Mouse (Mus musculus) limb, embryonic 14.5 days (tissue): ENCODE data around the gene Agtpbp1. TPM values are rescaled to one million over a fixed set of nuclear protein-coding genes. Genes with fewer than 3 reads are reported as not detected.

ENCODE experiments used
- ATAC-seq: fragments of 200-750 bp; cut with Nextera tagmentation; 2 replicates; pipeline ENCODE4 v1.8.0; 2017; ENCODE audit warnings: low read depth, moderate number of reproducible peaks, moderate TSS enrichment; ENCODE audit not compliant: low FRiP score
- DNase-seq: peaks from one replicate; pipeline ENCODE4 v3.0.0-alpha.2; 2015; ENCODE audit warnings: low spot score
- H3K27ac ChIP-seq: fragments of 300-500 bp; sonication (generic); replicated peaks from 2 replicates; pipeline ENCODE4 v1.5.1; 2014; ENCODE audit warnings: low read depth, mild to moderate bottlenecking, low read length, moderate library complexity, mixed read lengths
- H3K27me3 ChIP-seq: fragments of 300-500 bp; sonication (generic); 2 replicates; pipeline ENCODE4 v1.6.1; 2014; ENCODE audit warnings: low read length, mixed read lengths; ENCODE audit not compliant: control insufficient read depth, insufficient read depth
- H3K36me3 ChIP-seq: fragments of 300-500 bp; sonication (generic); 2 replicates; pipeline ENCODE4 v1.6.1; 2014; ENCODE audit warnings: mild to moderate bottlenecking, low read length, moderate library complexity, mixed read lengths; ENCODE audit not compliant: control insufficient read depth, insufficient read depth
- H3K4me1 ChIP-seq: fragments of 300-500 bp; sonication (generic); 2 replicates; pipeline ENCODE4 v1.6.1; 2014; ENCODE audit warnings: antibody characterized with exemption, low read length, mixed read lengths; ENCODE audit not compliant: control insufficient read depth, insufficient read depth
- H3K4me2 ChIP-seq: fragments of 300-500 bp; sonication (generic); replicated peaks from 2 replicates; pipeline ENCODE4 v1.6.1; 2014; ENCODE audit warnings: low read depth, mild to moderate bottlenecking, low read length, moderate library complexity; ENCODE audit not compliant: severe bottlenecking
- H3K4me3 ChIP-seq: fragments of 300-500 bp; sonication (generic); replicated peaks from 2 replicates; pipeline ENCODE4 v1.5.1; 2014; ENCODE audit warnings: low read length
- H3K9ac ChIP-seq: fragments of 300-500 bp; sonication (generic); 2 replicates; pipeline ENCODE4 v1.6.1; 2014; ENCODE audit warnings: mild to moderate bottlenecking, low read depth, low read length, moderate library complexity; ENCODE audit not compliant: severe bottlenecking
- H3K9me3 ChIP-seq: fragments of 300-500 bp; sonication (generic); 2 replicates; pipeline ENCODE4 v1.6.1; 2016; ENCODE audit warnings: low read length; ENCODE audit not compliant: control insufficient read depth
- POLR2A ChIP-seq: fragments of 200-500 bp; IDR thresholded peaks from 2 replicates; pipeline ENCODE4 v1.8.0; 2012; ENCODE audit warnings: inconsistent platforms, mild to moderate bottlenecking, moderate library complexity, borderline replicate concordance; ENCODE audit not compliant: insufficient read depth, insufficient read length; ENCODE audit errors: extremely low read depth
- WGBS: fragments of 180-500 bp; shearing (Covaris S2); extraction: QIAGEN DNeasy Blood & Tissue Kit; methylation state at CpG from one replicate; pipeline ENCODE4 v1.1.7; 2014; 5-methylcytosine and 5-hydroxymethylcytosine counted together
- polyA plus RNA-seq, 2 experiments: library from polyadenylated mRNA; depleted of rRNA in 1 of 2; stranded (reverse) in 1 of 2; unstranded in 1 of 2; fragments of >200 nt; fragmentation: Nextera tagmentation in 1 of 2; extraction: Ambion mirVana in 1 of 2; gene quantifications; 2 replicates each; pipeline versions ENCODE4 v1.2.1 to v1.2.3; 2012 to 2014

Gene Agtpbp1
- polyA plus RNA-seq, 2 experiments, result 13.9 to 16.5 TPM

DNA sequence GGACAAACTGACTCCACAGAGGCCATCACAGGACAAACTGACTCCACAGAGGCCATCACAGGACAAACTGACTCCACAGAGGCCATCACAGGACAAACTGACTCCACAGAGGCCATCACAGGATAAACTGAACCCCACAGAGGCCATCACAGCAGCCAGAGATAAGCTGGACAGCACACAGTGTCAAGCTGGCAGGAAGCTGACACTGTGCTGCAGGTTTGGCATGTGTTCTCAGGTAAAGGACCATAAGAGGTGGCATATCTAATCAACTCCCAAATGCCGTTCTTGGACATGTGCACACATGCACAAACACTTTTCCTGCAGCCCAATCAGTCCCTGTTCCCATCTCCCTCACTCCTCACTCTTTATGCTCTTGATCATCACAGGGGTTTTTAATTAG, 78.6 kb downstream of the Agtpbp1 start:
- Histone ChIP-seq H3K9ac (no peak overlapping the region), H3K27ac (no peak overlapping the region), H3K4me3 (no peak overlapping the region), H3K4me2 (no peak overlapping the region), H3K27me3 (no peaks in the 10 kb centered on the region), H3K4me1 (no peaks in the 10 kb centered on the region; the same call in 1 of the 2 replicates), H3K36me3 (no peaks in the 10 kb centered on the region; the same call in 1 of the 2 replicates), H3K9me3 (no peaks in the 10 kb centered on the region)
- TF ChIP-seq POLR2A, result no peak
- 77% methylated on average over 1 of the region's 1 CpGs for WGBS
- DNase-seq (no peak), ATAC-seq (no peak)

DNA sequence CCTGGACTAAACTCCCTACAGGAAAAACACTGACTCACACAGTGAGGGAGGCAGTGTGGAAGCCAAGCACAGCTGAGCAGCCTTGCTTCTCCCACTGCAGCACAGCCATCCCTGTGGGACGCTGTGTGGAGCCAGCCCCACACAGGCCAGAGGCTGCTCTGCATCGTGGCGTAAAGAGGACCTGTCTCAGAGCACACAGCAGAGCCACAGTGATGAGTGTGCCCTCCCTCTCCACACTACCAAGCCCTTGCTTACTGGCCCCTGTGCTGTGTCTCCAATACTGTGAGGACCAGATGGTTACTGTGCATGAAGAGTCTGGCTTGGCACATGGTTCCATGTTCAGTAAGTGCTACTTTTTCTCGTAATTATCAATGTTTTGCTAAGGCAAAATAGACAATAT, 79.2 kb downstream of the Agtpbp1 start:
- no peak for DNase-seq
- H3K4me3 ChIP-seq, result no peak overlapping the region
- TF ChIP-seq POLR2A, result no peak
- no peak for ATAC-seq
- no peaks in the 10 kb centered on the region for H3K27me3 ChIP-seq
- no peaks in the 10 kb centered on the region; the same call in 1 of the 2 replicates for H3K4me1 ChIP-seq
- H3K9me3 ChIP-seq, result no peaks in the 10 kb centered on the region
- no peak overlapping the region for H3K9ac ChIP-seq
- no peaks in the 10 kb centered on the region; the same call in 1 of the 2 replicates for H3K36me3 ChIP-seq
- no peak overlapping the region for H3K27ac ChIP-seq
- WGBS, result 78% methylated on average over 4 of the region's 4 CpGs
- no peak overlapping the region for H3K4me2 ChIP-seq

DNA sequence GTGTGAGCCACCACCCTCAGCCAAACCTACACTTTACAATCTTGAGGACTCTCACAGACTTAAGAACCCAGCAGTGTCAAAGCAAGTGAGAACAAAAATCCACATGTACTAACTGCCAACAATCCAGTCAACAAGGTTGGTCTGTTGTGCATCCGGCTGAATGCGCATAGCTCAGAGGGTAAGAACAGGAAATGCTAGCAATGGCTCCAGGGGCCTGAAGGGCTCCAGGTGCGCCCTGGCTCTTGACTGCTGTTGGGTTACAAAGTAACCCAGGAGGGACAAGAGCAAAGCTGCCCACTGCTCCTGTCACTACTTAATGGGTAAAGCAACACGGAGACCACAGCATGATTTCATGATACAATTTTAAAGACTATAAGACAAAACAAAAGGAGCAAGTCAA, 81.4 kb downstream of the Agtpbp1 start:
- no peak for ATAC-seq
- H3K9ac ChIP-seq, result no peak overlapping the region
- H3K27ac ChIP-seq, result no peak overlapping the region
- no peak overlapping the region for H3K4me2 ChIP-seq
- H3K4me1 ChIP-seq, result no peaks in the 10 kb centered on the region
- no peak for DNase-seq
- H3K27me3 ChIP-seq, result no peaks in the 10 kb centered on the region
- H3K9me3 ChIP-seq, result no peaks in the 10 kb centered on the region
- TF ChIP-seq POLR2A, result no peak
- H3K36me3 ChIP-seq, result peaks cover 9% of the 10 kb centered on the region
- H3K4me3 ChIP-seq, result no peak overlapping the region
- 74% methylated on average over 4 of the region's 4 CpGs for WGBS

DNA sequence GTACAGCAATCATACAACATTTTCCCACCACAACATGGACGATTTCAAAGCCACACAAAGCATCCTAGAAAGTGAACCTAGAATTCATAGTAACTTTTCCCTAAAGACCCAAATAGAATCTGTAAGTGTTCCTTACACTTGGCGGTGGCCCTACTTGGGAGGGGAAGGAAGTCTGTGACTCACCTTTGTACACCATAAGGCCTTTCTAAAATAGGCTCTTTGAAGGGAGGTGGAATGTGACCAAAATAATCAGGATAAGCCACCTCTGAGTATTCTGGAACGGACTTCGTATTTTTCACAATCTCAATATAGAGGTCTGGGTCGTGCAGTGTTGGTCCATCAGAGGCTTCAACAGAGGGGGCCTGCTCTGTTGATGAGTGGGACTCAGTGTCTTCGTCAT, 85.2 kb downstream of the Agtpbp1 start:
- 87% methylated on average over 6 of the region's 6 CpGs for WGBS
- Histone ChIP-seq H3K36me3 (peaks cover 16% of the 10 kb centered on the region), H3K9ac (no peak overlapping the region), H3K27me3 (no peaks in the 10 kb centered on the region), H3K4me2 (no peak overlapping the region), H3K4me3 (no peak overlapping the region), H3K9me3 (no peaks in the 10 kb centered on the region), H3K27ac (no peak overlapping the region), H3K4me1 (no peaks in the 10 kb centered on the region)
- no peak for TF ChIP-seq POLR2A
- DNase-seq, result no peak
- no peak for ATAC-seq

DNA sequence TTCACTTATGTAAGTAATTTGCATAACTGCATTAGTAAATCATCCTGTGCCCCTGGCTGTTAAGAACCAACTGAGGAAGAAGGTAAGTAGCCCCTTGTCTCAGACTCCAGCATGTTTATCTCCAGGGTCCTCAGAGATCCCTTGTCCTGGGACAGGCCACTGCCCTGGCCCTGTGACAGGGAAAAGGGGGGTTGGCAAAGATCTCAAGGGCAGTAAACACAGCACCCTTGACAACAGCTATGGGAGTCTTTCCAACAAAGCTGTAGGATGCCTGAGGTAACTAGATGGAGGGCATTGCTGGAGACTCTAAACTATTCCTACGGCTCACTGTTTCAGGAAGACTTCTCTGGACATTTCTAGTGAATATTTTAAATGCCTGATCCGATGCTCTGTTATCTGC, 85.7 kb downstream of the Agtpbp1 start:
- no peaks in the 10 kb centered on the region for H3K27me3 ChIP-seq
- no peak overlapping the region for H3K9ac ChIP-seq
- DNase-seq, result no peak
- no peaks in the 10 kb centered on the region for H3K9me3 ChIP-seq
- no peak overlapping the region for H3K4me2 ChIP-seq
- H3K4me3 ChIP-seq, result no peak overlapping the region
- peaks cover 20% of the 10 kb centered on the region for H3K36me3 ChIP-seq
- 98% methylated on average over 2 of the region's 2 CpGs for WGBS
- no peak for ATAC-seq
- TF ChIP-seq POLR2A, result no peak
- no peaks in the 10 kb centered on the region for H3K4me1 ChIP-seq
- no peak overlapping the region for H3K27ac ChIP-seq

DNA sequence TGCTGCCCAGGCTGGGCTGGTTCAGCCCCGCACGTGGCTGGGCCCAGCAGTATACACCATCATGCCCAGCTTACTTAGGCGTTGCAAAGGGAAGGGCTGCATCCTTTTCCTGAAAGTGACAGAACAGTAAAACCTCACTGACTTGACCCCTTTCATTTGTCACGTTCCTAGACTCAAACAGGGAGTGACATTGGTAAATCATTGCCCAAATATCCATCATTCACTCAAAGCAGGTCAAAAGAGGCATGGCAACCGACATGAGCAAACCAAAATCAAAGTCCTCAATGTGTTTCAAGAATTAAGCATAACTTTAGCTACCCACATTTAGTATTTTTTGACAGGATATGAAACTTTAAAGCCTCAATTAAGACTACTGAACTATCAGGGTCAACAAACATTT, 86.8 kb downstream of the Agtpbp1 start:
- ATAC-seq, result no peak

More for the DNA sequence above, 86.8 kb downstream of the Agtpbp1 start:
- TF ChIP-seq POLR2A, result no peak
- no peak overlapping the region for H3K4me3 ChIP-seq
- no peak overlapping the region for H3K4me2 ChIP-seq
- peaks cover 24% of the 10 kb centered on the region for H3K36me3 ChIP-seq
- H3K9me3 ChIP-seq, result no peaks in the 10 kb centered on the region
- no peaks in the 10 kb centered on the region for H3K27me3 ChIP-seq
- H3K27ac ChIP-seq, result no peak overlapping the region
- DNase-seq, result no peak
- no peaks in the 10 kb centered on the region for H3K4me1 ChIP-seq
- H3K9ac ChIP-seq, result no peak overlapping the region
- WGBS, result 79% methylated on average over 5 of the region's 5 CpGs
